Mouse (Mus musculus) heart, embryonic 13.5 days (tissue): Measurements from ENCODE around the gene Acr. TPM values are rescaled to one million over a fixed set of nuclear protein-coding genes. Genes with fewer than 3 reads are reported as not detected.

Experiments
- polyA plus RNA-seq: library from polyadenylated mRNA; unstranded; fragments of >200 nt; fragmentation: Nextera tagmentation; extraction: Ambion mirVana; gene quantifications from 2 replicates; pipeline ENCODE4 v1.2.1, GENCODE M21; 2015

The Acr gene
- polyA plus RNA-seq, 1 experiment from 2014 or later: 0.33 TPM

Other genes with a start within 250 kb of the Acr start
- gene Adm2, start 245.6 kb upstream of the Acr start, polyA plus RNA-seq: 0.66 and 0.85 TPM in 2 replicates
- 0.34 TPM in 1 of 2 replicates, not detected in the other for gene Miox, start 233.9 kb upstream of the Acr start, polyA plus RNA-seq
- 43.8 and 46.2 TPM in 2 replicates for gene Lmf2, start 212.7 kb upstream of the Acr start, polyA plus RNA-seq
- gene Ncaph2, start 212.6 kb upstream of the Acr start, polyA plus RNA-seq: 94.1 and 109 TPM in 2 replicates
- gene Sco2, start 194.5 kb upstream of the Acr start, polyA plus RNA-seq: 7.1 and 7.2 TPM in 2 replicates
- gene Tymp, start 191.3 kb upstream of the Acr start, polyA plus RNA-seq: 0.99 and 1.0 TPM in 2 replicates
- gene Odf3b, start 189.0 kb upstream of the Acr start, polyA plus RNA-seq: 0.28 and 0.76 TPM in 2 replicates
- gene Klhdc7b, start 183.4 kb upstream of the Acr start, polyA plus RNA-seq: 0.04 TPM in 1 of 2 replicates, not detected in the other
- not detected in 2 replicates for gene Syce3, start 157.8 kb upstream of the Acr start, polyA plus RNA-seq
- 139 and 147 TPM in 2 replicates for gene Cpt1b, start 142.5 kb upstream of the Acr start, polyA plus RNA-seq
- 2.4 and 3.0 TPM in 2 replicates for gene C730034F03Rik, start 138.7 kb upstream of the Acr start, polyA plus RNA-seq
- 0.53 and 0.90 TPM in 2 replicates for gene Gm44502, start 138.6 kb upstream of the Acr start, polyA plus RNA-seq
- gene Chkb, start 138.4 kb upstream of the Acr start, polyA plus RNA-seq: 65.1 and 71.5 TPM in 2 replicates
- gene Mapk8ip2, start 114.4 kb upstream of the Acr start, polyA plus RNA-seq: 0.27 and 0.45 TPM in 2 replicates
- 15.1 and 15.3 TPM in 2 replicates for gene Arsa, start 90.9 kb upstream of the Acr start, polyA plus RNA-seq
- 1.7 and 2.0 TPM in 2 replicates for gene Shank3, start 68.7 kb upstream of the Acr start, polyA plus RNA-seq
- gene Rabl2, start 23.6 kb downstream of the Acr start, polyA plus RNA-seq: 19.2 and 21.4 TPM in 2 replicates